Mouse (Mus musculus) stomach, postnatal 0 days (tissue): Measurements from ENCODE around the gene Rph3a. TPM values are rescaled to one million over a fixed set of nuclear protein-coding genes. Genes with fewer than 3 reads are reported as not detected.

Source experiments
- ATAC-seq: fragments of 200-750 bp; cut with Nextera tagmentation; 2 replicates; pipeline ENCODE4 v1.8.0; 2017; ENCODE audit not compliant: low FRiP score, low TSS enrichment
- DNase-seq: peaks from one replicate; pipeline ENCODE4 v3.0.0-alpha.2; 2016; ENCODE audit warnings: low spot score
- H3K27ac ChIP-seq: fragments of 300-500 bp; sonication (generic); replicated peaks from 2 replicates; pipeline ENCODE4 v1.5.1; 2014; ENCODE audit warnings: mild to moderate bottlenecking, control low read depth
- H3K27me3 ChIP-seq: fragments of 300-500 bp; sonication (generic); 2 replicates; pipeline ENCODE4 v1.6.1; 2014; ENCODE audit warnings: low read length; ENCODE audit not compliant: control insufficient read depth, insufficient read depth
- H3K36me3 ChIP-seq: fragments of 300-500 bp; sonication (generic); 2 replicates; pipeline ENCODE4 v1.6.1; 2014; ENCODE audit warnings: low read length, mixed read lengths; ENCODE audit not compliant: control insufficient read depth, insufficient read depth
- H3K4me1 ChIP-seq: fragments of 300-500 bp; sonication (generic); replicated peaks from 2 replicates; pipeline ENCODE4 v1.6.1; 2014; ENCODE audit warnings: antibody characterized with exemption; ENCODE audit not compliant: control insufficient read depth, insufficient read depth
- H3K4me2 ChIP-seq: fragments of 300-500 bp; sonication (generic); replicated peaks from 2 replicates; pipeline ENCODE4 v1.6.1; 2014; ENCODE audit warnings: low read depth, mild to moderate bottlenecking, control low read depth, moderate library complexity
- H3K4me3 ChIP-seq: fragments of 300-500 bp; sonication (generic); 2 replicates; pipeline ENCODE4 v1.5.1; 2014; ENCODE audit warnings: low read depth, low read length, control low read depth
- H3K9ac ChIP-seq: fragments of 300-500 bp; sonication (generic); 2 replicates; pipeline ENCODE4 v1.6.1; 2014; ENCODE audit warnings: mild to moderate bottlenecking, low read length, control low read depth, mixed read lengths
- H3K9me3 ChIP-seq: fragments of 300-500 bp; sonication (generic); 2 replicates; pipeline ENCODE4 v1.6.1; 2016; ENCODE audit warnings: low read length; ENCODE audit not compliant: control insufficient read depth
- CTCF ChIP-seq: IDR thresholded peaks from 2 replicates; pipeline ENCODE4 v1.5.1; 2016; ENCODE audit warnings: antibody characterized with exemption, low read depth, mild to moderate bottlenecking, moderate library complexity
- EP300 ChIP-seq: optimal IDR thresholded peaks from 2 replicates; pipeline ENCODE3; 2016; ENCODE audit warnings: antibody characterized with exemption
- WGBS: fragments of 180-500 bp; shearing (Covaris S2); extraction: QIAGEN DNeasy Blood & Tissue Kit; methylation state at CpG from one replicate; pipeline ENCODE4 v1.1.7; 2014; 5-methylcytosine and 5-hydroxymethylcytosine counted together
- polyA plus RNA-seq: library from polyadenylated mRNA; unstranded; fragments of >200 nt; fragmentation: Nextera tagmentation; extraction: Ambion mirVana; gene quantifications from 2 replicates; pipeline ENCODE4 v1.2.1, GENCODE M21; 2015

Rph3a gene
- polyA plus RNA-seq, 1 experiment from 2014 or later, result 0.04 TPM

GRCm38 (mm10) chr5:121019505-121019904 lies 9.6 kb upstream of the Rph3a start:
- H3K4me2 ChIP-seq, result no peak overlapping the region
- 76% methylated on average over 9 of the region's 9 CpGs for WGBS
- no peak for ATAC-seq
- H3K27me3 ChIP-seq, result no peaks in the 10 kb centered on the region
- no peak overlapping the region for H3K9ac ChIP-seq
- no peaks in the 10 kb centered on the region for H3K4me1 ChIP-seq
- H3K4me3 ChIP-seq, result no peak overlapping the region
- TF ChIP-seq EP300, result no peak
- TF ChIP-seq CTCF, result no peak
- no peak overlapping the region for H3K27ac ChIP-seq
- H3K9me3 ChIP-seq, result no peaks in the 10 kb centered on the region
- no peak for DNase-seq
- no peaks in the 10 kb centered on the region for H3K36me3 ChIP-seq

- no peak overlapping the region for H3K4me3 ChIP-seq
- no peak for DNase-seq
- 66% methylated on average over 5 of the region's 5 CpGs for WGBS
- H3K36me3 ChIP-seq, result no peaks in the 10 kb centered on the region
- ATAC-seq, result no peak
- no peak overlapping the region for H3K4me2 ChIP-seq
- no peaks in the 10 kb centered on the region for H3K9me3 ChIP-seq
- H3K4me1 ChIP-seq, result no peaks in the 10 kb centered on the region
- H3K27ac ChIP-seq, result no peak overlapping the region
- TF ChIP-seq EP300, result no peak
- TF ChIP-seq CTCF, result no peak
- H3K9ac ChIP-seq, result no peak overlapping the region
- H3K27me3 ChIP-seq, result no peaks in the 10 kb centered on the region
Measured at GRCm38 (mm10) chr5:121017699-121018098, 7.8 kb upstream of the Rph3a start.

- H3K27ac ChIP-seq, result no peak overlapping the region
- H3K4me3 ChIP-seq, result no peak overlapping the region
- H3K4me1 ChIP-seq, result no peaks in the 10 kb centered on the region
- H3K36me3 ChIP-seq, result no peaks in the 10 kb centered on the region
- TF ChIP-seq CTCF, result no peak
- no peak for TF ChIP-seq EP300
- H3K27me3 ChIP-seq, result no peaks in the 10 kb centered on the region
- no peak overlapping the region for H3K4me2 ChIP-seq
- no peak overlapping the region for H3K9ac ChIP-seq
- DNase-seq (no peak), ATAC-seq (no peak)
- H3K9me3 ChIP-seq, result no peaks in the 10 kb centered on the region
- WGBS, result 34% methylated on average over 12 of the region's 12 CpGs
Measured at GRCm38 (mm10) chr5:121016405-121016804, 6.5 kb upstream of the Rph3a start.

GRCm38 (mm10) chr5:121014496-121014895 lies 4.6 kb upstream of the Rph3a start:
- no peak for ATAC-seq
- Histone ChIP-seq H3K4me1 (no peaks in the 10 kb centered on the region), H3K4me2 (no peak overlapping the region), H3K36me3 (no peaks in the 10 kb centered on the region), H3K27ac (no peak overlapping the region), H3K27me3 (no peaks in the 10 kb centered on the region), H3K9me3 (no peaks in the 10 kb centered on the region), H3K4me3 (no peak overlapping the region), H3K9ac (no peak overlapping the region)
- WGBS, result 88% methylated on average over 2 of the region's 2 CpGs
- TF ChIP-seq EP300, result no peak
- TF ChIP-seq CTCF, result no peak
- no peak for DNase-seq

GRCm38 (mm10) chr5:121011962-121012361 lies 2.1 kb upstream of the Rph3a start:
- no peak overlapping the region for H3K4me2 ChIP-seq
- DNase-seq (no peak), ATAC-seq (no peak)
- no peaks in the 10 kb centered on the region for H3K27me3 ChIP-seq
- H3K4me3 ChIP-seq, result no peak overlapping the region
- TF ChIP-seq CTCF (no peak), EP300 (no peak)
- H3K27ac ChIP-seq, result no peak overlapping the region
- H3K36me3 ChIP-seq, result no peaks in the 10 kb centered on the region
- 22% methylated on average over 2 of the region's 2 CpGs for WGBS
- H3K9me3 ChIP-seq, result no peaks in the 10 kb centered on the region
- no peaks in the 10 kb centered on the region for H3K4me1 ChIP-seq
- no peak overlapping the region for H3K9ac ChIP-seq

- Histone ChIP-seq H3K36me3 (no peaks in the 10 kb centered on the region), H3K4me2 (no peak overlapping the region), H3K4me1 (no peaks in the 10 kb centered on the region), H3K27ac (no peak overlapping the region), H3K4me3 (no peak overlapping the region), H3K27me3 (no peaks in the 10 kb centered on the region), H3K9ac (no peak overlapping the region), H3K9me3 (no peaks in the 10 kb centered on the region)
- ATAC-seq (no peak), DNase-seq (peak; percentile 61)
- under 1% methylated on average over 19 of the region's 19 CpGs for WGBS
- no peak for TF ChIP-seq EP300
- TF ChIP-seq CTCF, result no peak
Measured at GRCm38 (mm10) chr5:121009406-121009805, 486 bp downstream of the Rph3a start.
